Mouse (Mus musculus) adrenal gland, adult 8-10 months (tissue): ENCODE measurements around the gene Plpp7. TPM values are rescaled to one million over a fixed set of nuclear protein-coding genes. Genes with fewer than 3 reads are reported as not detected.

Experiments used
- DNase-seq: peaks from one replicate; pipeline ENCODE4 v3.0.0; 2022
- microRNA-seq, 2 experiments: library from miRNA; unstranded; fragments of <30 nt; microRNA quantifications; one replicate each; pipeline ENCODE4 v1.2.0; 2022
- total RNA-seq, 4 experiments: library from RNA; stranded (reverse); gene quantifications; 2 replicates each; pipeline ENCODE4 v1.2.4; 2022

Plpp7 gene
- total RNA-seq, 4 experiments from 2014 or later, result 5.5 to 9.0 (median 6.5) TPM

- DNase-seq, result no peak
Observed at GRCm38 (mm10) chr2:32142368-32142767, 47.0 kb downstream of the Plpp7 start.

- DNase-seq, result no peak
Observed at GRCm38 (mm10) chr2:32144633-32145032, 49.3 kb downstream of the Plpp7 start.

- peak; percentile 73 for DNase-seq
Observed at GRCm38 (mm10) chr2:32146617-32147162, 51.4 kb downstream of the Plpp7 start.

- no peak for DNase-seq
Observed at GRCm38 (mm10) chr2:32150135-32150534, 54.8 kb downstream of the Plpp7 start.

- DNase-seq, result no peak
Observed at GRCm38 (mm10) chr2:32150562-32150923, 55.2 kb downstream of the Plpp7 start.

GRCm38 (mm10) chr2:32150924-32151659 lies 55.8 kb downstream of the Plpp7 start, which contains the start of gene Prrc2b:
Gene Prrc2b (plus strand): TSS chr2:32151082.
- DNase-seq, result no peak

GRCm38 (mm10) chr2:32151660-32152366 lies 56.5 kb downstream of the Plpp7 start:
- no peak for DNase-seq

GRCm38 (mm10) chr2:32152367-32153034 lies 57.2 kb downstream of the Plpp7 start:
- no peak for DNase-seq

- DNase-seq, result no peak
Observed at GRCm38 (mm10) chr2:32153041-32153790, 57.9 kb downstream of the Plpp7 start.

GRCm38 (mm10) chr2:32153791-32154119 lies 58.4 kb downstream of the Plpp7 start:
- no peak for DNase-seq

GRCm38 (mm10) chr2:32154334-32154997 lies 59.1 kb downstream of the Plpp7 start:
- no peak for DNase-seq

- no peak for DNase-seq
Observed at GRCm38 (mm10) chr2:32154998-32155541, 59.7 kb downstream of the Plpp7 start.

- DNase-seq, result no peak
Observed at GRCm38 (mm10) chr2:32155614-32156013, 60.3 kb downstream of the Plpp7 start.

- DNase-seq, result no peak
Observed at GRCm38 (mm10) chr2:32156645-32157044, 61.3 kb downstream of the Plpp7 start.

- DNase-seq, result no peak
Observed at GRCm38 (mm10) chr2:32157328-32157727, 62.0 kb downstream of the Plpp7 start.

GRCm38 (mm10) chr2:32158616-32159239 lies 63.4 kb downstream of the Plpp7 start:
- DNase-seq, result no peak

Small RNA genes within 50 kb of the gene (microRNA-seq; reads per million reads assigned to microRNA genes)
- gene Mir7674, result 0.53 to 1.7 reads per million in 2 experiments

Other genes starting within 250 kb of the Plpp7 start
- under 1 TPM; 0.09 to 0.13 (median 0.11) TPM for gene Fibcd1, start 249.5 kb upstream of the Plpp7 start, total RNA-seq
- 10 to 100 TPM; 18.8 to 22.1 (median 20.7) TPM for gene Lamc3, start 208.2 kb upstream of the Plpp7 start, total RNA-seq
- 10 to 100 TPM; 69.5 to 91.7 (median 75.3) TPM for gene Aif1l, start 145.4 kb upstream of the Plpp7 start, total RNA-seq
- gene Nup214, start 121.1 kb upstream of the Plpp7 start, total RNA-seq, result 10 to 100 TPM; 64.9 to 70.7 (median 69.0) TPM
- gene Fam78a, start 10.7 kb upstream of the Plpp7 start, total RNA-seq, result 1 to 10 TPM in 3 of 4 experiments, under 1 TPM in 1; 0.59 to 3.9 (median 2.6) TPM
- gene Prrc2b, start 55.6 kb downstream of the Plpp7 start, total RNA-seq, result 100 to 1,000 TPM; 140 to 182 (median 166) TPM
- 10 to 100 TPM; 33.1 to 46.2 (median 38.4) TPM for gene Pomt1, start 141.1 kb downstream of the Plpp7 start, total RNA-seq
- gene Uck1, start 164.6 kb downstream of the Plpp7 start, total RNA-seq, result 100 to 1,000 TPM; 114 to 126 (median 125) TPM
- gene Golga2, start 191.9 kb downstream of the Plpp7 start, total RNA-seq, result 10 to 100 TPM; 68.4 to 97.0 (median 84.9) TPM
- 100 to 1,000 TPM; 263 to 285 (median 273) TPM for gene Swi5, start 192.5 kb downstream of the Plpp7 start, total RNA-seq